8 mouse cellular contexts compared by ENCODE assay signal in genomic region chr1:119083468-119083921, GRCm38 (mm10). TPM values are rescaled to one million over a fixed set of nuclear protein-coding genes. Genes with fewer than 3 reads are reported as not detected.
DNase-seq lines count a peak whose midpoint lies in the region; ATAC-seq and TF ChIP-seq lines count a peak whose summit lies in the region.

No protein-coding gene starts in this region.

- H3K27me3 ChIP-seq in forebrain, embryonic 13.5 days, result no peaks in the 10 kb centered on the region
- no peaks in the 10 kb centered on the region for H3K27me3 ChIP-seq in hindbrain, embryonic 15.5 days
- no peaks in the 10 kb centered on the region for H3K27me3 ChIP-seq in stomach, postnatal 0 days (ENCODE audit: control insufficient read depth, insufficient read depth, low read length)

- intact Hi-C loops in left cerebral cortex, postnatal 10 days (cut with DNase I), result loop anchor here (1.0 kb wide), 1 partner anchor 314 kb away; no protein-coding TSS in a partner anchor

- peak; percentile 68 for ATAC-seq in forebrain, embryonic 13.5 days
- peak; percentile 71 for ATAC-seq in hindbrain, embryonic 15.5 days (ENCODE audit: low FRiP score, low read depth)
- peak; percentile 50; the same call in 1 of the 2 replicates for ATAC-seq in stomach, postnatal 0 days (ENCODE audit: low FRiP score, low TSS enrichment)

- H3K4me3 ChIP-seq in forebrain, embryonic 13.5 days, result no peak overlapping the region
- H3K4me3 ChIP-seq in hindbrain, embryonic 15.5 days, result no peak overlapping the region
- H3K4me3 ChIP-seq in stomach, postnatal 0 days (ENCODE audit: low read depth, low read length), result no peak overlapping the region

- H3K36me3 ChIP-seq in forebrain, embryonic 13.5 days (ENCODE audit: poor library complexity, severe bottlenecking), result no peaks in the 10 kb centered on the region
- H3K36me3 ChIP-seq in hindbrain, embryonic 15.5 days, result no peaks in the 10 kb centered on the region
- H3K36me3 ChIP-seq in stomach, postnatal 0 days (ENCODE audit: control insufficient read depth, insufficient read depth, low read length), result no peaks in the 10 kb centered on the region

- TF ChIP-seq EP300 in stomach, postnatal 0 days (optimal IDR thresholded peaks at IDR 0.05), result no peak

- no peaks in the 10 kb centered on the region for H3K9me3 ChIP-seq in forebrain, embryonic 13.5 days (replicated peaks)
- no peaks in the 10 kb centered on the region for H3K9me3 ChIP-seq in hindbrain, embryonic 15.5 days
- H3K9me3 ChIP-seq in stomach, postnatal 0 days (ENCODE audit: control insufficient read depth, low read length), result no peaks in the 10 kb centered on the region

- H3K4me2 ChIP-seq in forebrain, embryonic 13.5 days, result peak overlapping the region; percentile 34
- peak overlapping the region; percentile 42 for H3K4me2 ChIP-seq in hindbrain, embryonic 15.5 days
- H3K4me2 ChIP-seq in stomach, postnatal 0 days (replicated peaks; ENCODE audit: low read depth), result 0 out of 2 replicates have a peak overlapping the region, but pooled peaks have one; percentile 9

- WGBS in forebrain, embryonic 13.5 days, result 19% methylated on average over 10 of the region's 10 CpGs
- WGBS in hindbrain, embryonic 15.5 days, result 21% methylated on average over 10 of the region's 10 CpGs
- WGBS in stomach, postnatal 0 days, result 23% methylated on average over 10 of the region's 10 CpGs

- H3K4me1 ChIP-seq in forebrain, embryonic 13.5 days, result peaks cover 9% of the 10 kb centered on the region; the same call in 1 of the 2 replicates
- peaks cover 4% of the 10 kb centered on the region; the same call in 1 of the 2 replicates for H3K4me1 ChIP-seq in hindbrain, embryonic 15.5 days (replicated peaks)
- no peaks in the 10 kb centered on the region for H3K4me1 ChIP-seq in stomach, postnatal 0 days (replicated peaks; ENCODE audit: control insufficient read depth, insufficient read depth)

- TF ChIP-seq CTCF in stomach, postnatal 0 days (IDR thresholded peaks at IDR 0.05; ENCODE audit: low read depth), result peak; percentile 83

- no peak overlapping the region for H3K27ac ChIP-seq in forebrain, embryonic 13.5 days
- no peak overlapping the region for H3K27ac ChIP-seq in hindbrain, embryonic 15.5 days (replicated peaks)
- no peak overlapping the region for H3K27ac ChIP-seq in stomach, postnatal 0 days (replicated peaks)

- H3K9ac ChIP-seq in forebrain, embryonic 13.5 days, result no peak overlapping the region
- no peak overlapping the region for H3K9ac ChIP-seq in hindbrain, embryonic 15.5 days
- H3K9ac ChIP-seq in stomach, postnatal 0 days (ENCODE audit: low read length), result no peak overlapping the region

- DNase-seq in adrenal gland, adult 2 months, result peak; percentile 15
- no peak for DNase-seq in adrenal gland, adult 8-10 months
- peak; percentile 4 to 17 for DNase-seq in adrenal gland, postnatal 36 days
- DNase-seq in left cerebral cortex, postnatal 10 days (ENCODE audit: extremely low spot score in 1 of 2, low spot score in 2 of 2), result peak; percentile 52 to 71
- peak; percentile 86 for DNase-seq in mesoderm, embryonic 11.5 days (ENCODE audit: low read depth, low spot score)
- peak; percentile 27 for DNase-seq in stomach, postnatal 0 days (ENCODE audit: low spot score)

RNA-seq across cellular contexts. Expression of gene Gli2, which starts 30.1 kb away (rescaled TPM):
- 1 to 10 TPM; 1.0 to 1.5 TPM for total RNA-seq in adrenal gland, adult 2 months (2021)
- polyA plus RNA-seq in adrenal gland, adult 2 months (2012; rRNA removed), result 1.2 and 1.6 TPM in 2 replicates
- 1 to 10 TPM in 3 of 4 experiments, under 1 TPM in 1; 0.91 to 1.9 (median 1.3) TPM for total RNA-seq in adrenal gland, adult 8-10 months (2022)
- total RNA-seq in adrenal gland, postnatal 36 days (2021), result under 1 TPM; 0.60 to 0.66 TPM
- polyA plus RNA-seq in forebrain, embryonic 13.5 days (2015; fragmentation: Nextera tagmentation; extraction: Ambion mirVana), result 5.6 and 6.5 TPM in 2 replicates
- polyA plus RNA-seq in hindbrain, embryonic 15.5 days (2015; fragmentation: Nextera tagmentation; extraction: Ambion mirVana), result 2.5 TPM in 2 replicates
- 1 to 10 TPM; 2.8 to 3.8 TPM for total RNA-seq in left cerebral cortex, postnatal 10 days (2021)
- polyA plus RNA-seq in stomach, postnatal 0 days (2015; fragmentation: Nextera tagmentation; extraction: Ambion mirVana), result 1.8 and 2.0 TPM in 2 replicates
